Mouse (Mus musculus): ENCODE data around the gene Fam43a. TPM values are rescaled to one million over a fixed set of nuclear protein-coding genes. Genes with fewer than 3 reads are reported as not detected.

Gene Fam43a
- polyA plus RNA-seq, 1 experiment from 2014 or later: 13.0 TPM

DNA sequence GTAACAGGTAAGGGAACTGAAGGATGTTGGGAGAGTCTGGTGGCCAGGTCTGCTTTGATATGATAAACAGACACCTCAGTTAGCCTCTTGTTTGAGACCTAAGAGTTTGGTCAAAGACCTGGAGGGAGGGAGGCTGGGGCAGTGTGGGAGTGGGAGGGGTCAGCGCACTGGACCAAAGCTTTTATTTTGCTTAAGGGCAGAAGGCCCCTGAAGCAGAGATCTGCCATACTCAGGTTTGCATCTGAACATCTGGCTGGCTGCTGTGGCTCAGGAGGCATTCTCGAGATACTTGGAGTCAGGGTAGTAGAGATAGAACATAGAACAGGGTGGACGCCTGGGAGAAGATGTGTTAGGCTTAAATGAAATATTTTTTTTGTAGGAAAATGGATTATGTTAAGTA is 47.3 kb downstream of the Fam43a start:
- Histone ChIP-seq H3K4me1 (ENCODE audit: insufficient read depth) (no peaks in the 10 kb centered on the region), H3K36me3 (ENCODE audit: insufficient read depth) (no peaks in the 10 kb centered on the region), H3K27me3 (ENCODE audit: insufficient read depth, low read length) (no peaks in the 10 kb centered on the region), H3K9me3 (ENCODE audit: low read depth, low read length) (peaks cover 3% of the 10 kb centered on the region; the same call in 1 of the 2 replicates), H3K4me3 (ENCODE audit: low read depth, low read length) (no peak overlapping the region), H3K4me2 (no peak overlapping the region), H3K9ac (no peak overlapping the region), H3K27ac (ENCODE audit: low read depth) (no peak overlapping the region)
- 71% methylated on average over 3 of the region's 3 CpGs for WGBS
- no peak for ATAC-seq (ENCODE audit: insufficient read depth)
- no peak for TF ChIP-seq CTCF (IDR thresholded peaks at IDR 0.05; ENCODE audit: low read depth)
- no peak for DNase-seq

DNA sequence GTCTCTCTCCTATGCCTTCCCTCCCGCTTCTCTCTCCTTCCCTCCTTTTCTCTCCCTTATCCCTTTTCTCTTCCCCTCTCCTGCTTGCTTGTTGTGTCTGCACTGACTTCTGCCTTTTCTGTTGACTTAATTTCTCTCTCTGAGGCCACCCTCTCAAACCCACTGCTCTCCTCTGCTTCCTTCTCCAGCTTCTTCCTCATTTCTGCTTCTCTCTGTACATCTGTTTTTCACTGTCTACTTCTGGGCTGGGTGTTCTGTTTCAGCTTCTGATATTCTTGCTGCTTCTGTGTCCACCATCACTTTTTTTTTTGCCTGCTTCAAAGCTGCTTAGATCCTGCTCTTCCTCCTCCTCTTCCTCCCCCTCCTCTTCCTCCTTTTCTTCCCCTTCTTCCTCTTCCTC is 51.8 kb downstream of the Fam43a start:
- ATAC-seq (ENCODE audit: insufficient read depth): no peak

More for the DNA sequence above, 51.8 kb downstream of the Fam43a start:
- WGBS: 77% methylated on average over 1 of the region's 1 CpGs
- Histone ChIP-seq H3K4me1 (ENCODE audit: insufficient read depth) (0 out of 2 replicates have a peak, but pooled peaks cover 3% of the 10 kb centered on the region), H3K27me3 (ENCODE audit: insufficient read depth, low read length) (no peaks in the 10 kb centered on the region), H3K9ac (no peak overlapping the region), H3K9me3 (ENCODE audit: low read depth, low read length) (no peaks in the 10 kb centered on the region), H3K4me2 (no peak overlapping the region), H3K27ac (ENCODE audit: low read depth) (no peak overlapping the region), H3K4me3 (ENCODE audit: low read depth, low read length) (no peak overlapping the region), H3K36me3 (ENCODE audit: insufficient read depth) (no peaks in the 10 kb centered on the region)
- TF ChIP-seq CTCF (IDR thresholded peaks at IDR 0.05; ENCODE audit: low read depth): no peak
- no peak for DNase-seq

Other genes with a start within 250 kb of the Fam43a start
- 17.4 and 19.9 TPM in 2 replicates for gene Atp13a3, start 193.7 kb upstream of the Fam43a start, polyA plus RNA-seq (2014; fragmentation: Nextera tagmentation; extraction: Ambion mirVana)
- 25.4 and 27.1 TPM in 2 replicates for gene Tmem44, start 48.9 kb upstream of the Fam43a start, polyA plus RNA-seq (2014; fragmentation: Nextera tagmentation; extraction: Ambion mirVana)
- 67.3 and 68.5 TPM in 2 replicates for gene Lsg1, start 12.1 kb upstream of the Fam43a start, polyA plus RNA-seq (2014; fragmentation: Nextera tagmentation; extraction: Ambion mirVana)